Mouse (Mus musculus) intestine, postnatal 0 days (tissue): ENCODE data around the gene Ikzf1. TPM values are rescaled to one million over a fixed set of nuclear protein-coding genes. Genes with fewer than 3 reads are reported as not detected.

Experiments used
- ATAC-seq: fragments of 200-750 bp; cut with Nextera tagmentation; 2 replicates; pipeline ENCODE4 v1.8.0; 2017; ENCODE audit warnings: mild to moderate bottlenecking, moderate TSS enrichment, moderate library complexity
- H3K27ac ChIP-seq: fragments of 300-500 bp; sonication (generic); 2 replicates; pipeline ENCODE4 v1.5.1; 2014; ENCODE audit warnings: mild to moderate bottlenecking, low read depth, low read length, moderate library complexity
- H3K27me3 ChIP-seq: fragments of 300-500 bp; sonication (generic); replicated peaks from 2 replicates; pipeline ENCODE4 v1.6.1; 2014; ENCODE audit warnings: low read length, mixed read lengths; ENCODE audit not compliant: control insufficient read depth, insufficient read depth
- H3K36me3 ChIP-seq: fragments of 300-500 bp; sonication (generic); 2 replicates; pipeline ENCODE4 v1.6.1; 2014; ENCODE audit warnings: mild to moderate bottlenecking, moderate library complexity; ENCODE audit not compliant: control insufficient read depth, insufficient read depth
- H3K4me1 ChIP-seq: fragments of 300-500 bp; sonication (generic); replicated peaks from 2 replicates; pipeline ENCODE4 v1.6.1; 2014; ENCODE audit warnings: antibody characterized with exemption, low read length, mixed read lengths; ENCODE audit not compliant: control insufficient read depth, insufficient read depth
- H3K4me2 ChIP-seq: fragments of 300-500 bp; sonication (generic); replicated peaks from 2 replicates; pipeline ENCODE4 v1.6.1; 2014; ENCODE audit warnings: low read depth, mild to moderate bottlenecking, moderate library complexity
- H3K4me3 ChIP-seq: fragments of 300-500 bp; sonication (generic); 2 replicates; pipeline ENCODE4 v1.5.1; 2014; ENCODE audit warnings: low read depth, low read length
- H3K9ac ChIP-seq: fragments of 300-500 bp; sonication (generic); 2 replicates; pipeline ENCODE4 v1.6.1; 2014; ENCODE audit warnings: mild to moderate bottlenecking, low read depth, low read length
- H3K9me3 ChIP-seq: fragments of 300-500 bp; sonication (generic); 2 replicates; pipeline ENCODE4 v1.6.1; 2016; ENCODE audit warnings: mixed run types; ENCODE audit not compliant: control insufficient read depth
- CTCF ChIP-seq: sonication (generic); IDR thresholded peaks from 2 replicates; pipeline ENCODE4 v1.5.1; 2016; ENCODE audit warnings: low read depth, mild to moderate bottlenecking, control low read depth, antibody characterized with exemption, moderate library complexity
- WGBS: fragments of 180-500 bp; shearing (Covaris S2); extraction: QIAGEN DNeasy Blood & Tissue Kit; methylation state at CpG from one replicate; pipeline ENCODE4 v1.1.7; 2014; 5-methylcytosine and 5-hydroxymethylcytosine counted together
- polyA plus RNA-seq: library from polyadenylated mRNA; unstranded; fragments of >200 nt; fragmentation: Nextera tagmentation; extraction: Ambion mirVana; gene quantifications from 2 replicates; pipeline ENCODE4 v1.2.1, GENCODE M21; 2015

Ikzf1 gene
- polyA plus RNA-seq, 1 experiment from 2014 or later: 0.85 TPM

DNA sequence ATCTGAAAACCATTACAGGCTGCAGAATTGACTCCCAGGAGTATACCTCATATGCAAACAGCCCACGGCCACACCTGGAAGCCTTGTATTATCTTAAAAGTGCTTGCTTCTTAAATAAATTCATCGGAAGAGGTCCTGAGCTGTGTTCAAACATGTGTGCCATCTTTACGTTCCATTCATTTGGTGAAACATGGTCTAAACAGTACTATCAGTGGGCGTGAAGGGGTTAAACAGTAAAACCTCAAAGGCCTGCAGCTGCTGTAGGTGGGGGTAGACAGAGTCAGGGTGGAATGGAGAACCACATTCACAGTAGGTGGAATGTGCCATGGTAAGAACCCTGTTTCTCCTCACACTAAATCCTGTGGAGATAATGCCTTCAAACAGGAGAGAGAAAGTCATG is 24.2 kb upstream of the Ikzf1 start:
- H3K27me3 ChIP-seq: no peaks in the 10 kb centered on the region
- WGBS: 80% methylated on average over 4 of the region's 4 CpGs
- ATAC-seq: no peak

DNA sequence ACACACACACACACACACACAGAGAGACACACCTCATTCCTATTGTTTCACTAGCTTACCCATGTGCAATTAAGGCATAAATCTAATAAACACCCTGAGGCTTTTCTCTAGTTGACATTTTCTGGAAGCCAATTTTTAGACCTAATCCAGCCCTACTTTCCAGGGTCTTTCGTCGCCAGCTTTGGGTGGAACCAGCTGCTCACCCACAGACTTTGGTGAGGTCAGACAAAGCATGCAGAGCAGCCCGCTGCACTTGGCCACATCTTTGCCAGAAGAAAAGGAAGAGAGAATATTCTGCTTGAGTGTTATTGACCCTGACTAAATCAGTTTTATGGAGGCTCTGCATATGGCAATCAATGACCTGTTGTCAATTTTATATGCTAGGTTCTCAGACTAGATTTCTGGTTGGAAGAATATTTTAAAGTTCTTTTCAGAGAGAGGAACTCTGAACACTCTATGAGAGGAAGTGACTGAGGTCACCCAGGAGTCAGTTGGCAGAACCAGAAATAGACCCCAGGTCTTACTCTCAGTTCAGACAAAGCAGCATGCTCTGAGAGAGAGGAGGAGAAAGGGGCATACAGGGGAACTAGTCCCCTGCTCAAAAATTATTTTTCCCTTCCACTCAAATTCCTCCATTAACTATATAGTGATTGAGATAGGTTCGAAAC is 17.4 kb upstream of the Ikzf1 start:
- Histone ChIP-seq H3K9ac (no peak overlapping the region), H3K4me1 (no peaks in the 10 kb centered on the region), H3K4me2 (no peak overlapping the region), H3K27me3 (no peaks in the 10 kb centered on the region), H3K4me3 (no peak overlapping the region), H3K9me3 (no peaks in the 10 kb centered on the region), H3K36me3 (no peaks in the 10 kb centered on the region), H3K27ac (no peak overlapping the region)
- no peak for ATAC-seq
- no peak for TF ChIP-seq CTCF
- WGBS: 85% methylated on average over 4 of the region's 4 CpGs

More for the DNA sequence above, 24.2 kb upstream of the Ikzf1 start:
- H3K9ac ChIP-seq: no peak overlapping the region
- H3K4me1 ChIP-seq: no peaks in the 10 kb centered on the region
- H3K27ac ChIP-seq: no peak overlapping the region
- H3K4me2 ChIP-seq: no peak overlapping the region
- no peaks in the 10 kb centered on the region for H3K36me3 ChIP-seq
- TF ChIP-seq CTCF: no peak
- H3K4me3 ChIP-seq: no peak overlapping the region
- no peaks in the 10 kb centered on the region for H3K9me3 ChIP-seq

DNA sequence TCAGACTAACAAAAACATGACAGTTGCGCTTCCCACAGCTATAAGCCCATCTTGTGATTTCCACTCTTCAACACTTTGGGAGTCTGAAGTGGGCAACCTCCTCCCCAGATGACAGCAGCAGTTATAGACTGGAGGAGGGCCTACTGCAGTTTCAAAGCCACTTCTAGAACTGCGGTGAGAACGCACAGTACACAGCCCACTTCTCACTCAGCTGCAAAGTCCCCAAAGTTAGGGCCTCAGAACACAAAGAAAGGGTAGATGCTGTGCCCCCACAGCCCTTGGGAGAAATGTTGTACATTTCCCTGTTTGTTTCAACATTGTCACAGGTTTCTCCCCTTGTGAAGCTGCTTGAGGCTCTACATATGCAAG is 16.9 kb upstream of the Ikzf1 start:
- no peaks in the 10 kb centered on the region for H3K4me1 ChIP-seq
- no peaks in the 10 kb centered on the region for H3K27me3 ChIP-seq
- 93% methylated on average over 3 of the region's 3 CpGs for WGBS
- no peak for ATAC-seq
- TF ChIP-seq CTCF: no peak
- H3K4me2 ChIP-seq: no peak overlapping the region
- no peak overlapping the region for H3K27ac ChIP-seq
- H3K36me3 ChIP-seq: no peaks in the 10 kb centered on the region
- no peaks in the 10 kb centered on the region for H3K9me3 ChIP-seq
- no peak overlapping the region for H3K4me3 ChIP-seq
- H3K9ac ChIP-seq: no peak overlapping the region

DNA sequence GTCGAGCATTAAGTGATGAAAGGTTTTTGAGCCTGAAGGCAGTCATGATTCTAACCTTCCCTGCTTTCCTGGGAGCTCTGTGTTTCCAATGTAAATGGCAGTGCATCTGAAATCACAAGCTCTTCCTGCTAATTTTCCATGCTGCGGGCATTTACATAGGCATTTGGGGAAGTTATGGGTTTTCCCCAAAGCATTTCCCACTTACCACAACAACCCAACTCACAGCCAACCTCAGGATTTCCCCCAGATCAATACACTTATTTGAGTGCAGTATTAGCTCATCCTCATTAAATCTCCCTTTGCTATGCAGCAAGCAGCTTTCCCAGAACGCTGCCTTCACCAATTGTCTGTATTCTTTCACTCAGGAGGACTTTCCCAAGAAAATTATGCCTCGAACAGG is 11.8 kb upstream of the Ikzf1 start:
- no peak for TF ChIP-seq CTCF
- Histone ChIP-seq H3K36me3 (no peaks in the 10 kb centered on the region), H3K4me1 (no peaks in the 10 kb centered on the region), H3K9me3 (no peaks in the 10 kb centered on the region), H3K27ac (no peak overlapping the region), H3K4me2 (no peak overlapping the region), H3K27me3 (no peaks in the 10 kb centered on the region), H3K9ac (no peak overlapping the region), H3K4me3 (no peak overlapping the region)
- WGBS: 68% methylated on average over 4 of the region's 4 CpGs
- no peak for ATAC-seq

DNA sequence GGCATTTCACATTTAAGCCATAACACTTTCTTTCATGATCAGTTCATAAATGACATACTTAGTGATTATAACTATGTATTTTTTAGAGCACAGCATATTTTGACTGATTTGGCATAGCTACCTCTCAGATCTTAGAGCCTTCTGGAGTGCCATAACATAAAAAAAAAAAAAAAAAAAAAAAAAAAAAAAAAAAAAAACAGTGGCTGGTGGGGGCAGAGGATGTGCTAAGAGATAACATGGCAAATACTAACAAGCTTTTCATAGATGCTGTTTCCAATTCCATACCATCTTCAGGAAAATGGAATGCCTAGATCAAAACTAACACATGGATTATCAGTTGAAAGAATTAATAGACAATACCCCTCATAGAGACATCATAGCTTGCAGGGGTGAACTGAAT is 9.7 kb upstream of the Ikzf1 start:
- no peak for TF ChIP-seq CTCF
- no peak for ATAC-seq
- Histone ChIP-seq H3K27ac (no peak overlapping the region), H3K9me3 (no peaks in the 10 kb centered on the region), H3K27me3 (no peaks in the 10 kb centered on the region), H3K4me1 (no peaks in the 10 kb centered on the region), H3K9ac (no peak overlapping the region), H3K36me3 (no peaks in the 10 kb centered on the region), H3K4me2 (no peak overlapping the region), H3K4me3 (no peak overlapping the region)

DNA sequence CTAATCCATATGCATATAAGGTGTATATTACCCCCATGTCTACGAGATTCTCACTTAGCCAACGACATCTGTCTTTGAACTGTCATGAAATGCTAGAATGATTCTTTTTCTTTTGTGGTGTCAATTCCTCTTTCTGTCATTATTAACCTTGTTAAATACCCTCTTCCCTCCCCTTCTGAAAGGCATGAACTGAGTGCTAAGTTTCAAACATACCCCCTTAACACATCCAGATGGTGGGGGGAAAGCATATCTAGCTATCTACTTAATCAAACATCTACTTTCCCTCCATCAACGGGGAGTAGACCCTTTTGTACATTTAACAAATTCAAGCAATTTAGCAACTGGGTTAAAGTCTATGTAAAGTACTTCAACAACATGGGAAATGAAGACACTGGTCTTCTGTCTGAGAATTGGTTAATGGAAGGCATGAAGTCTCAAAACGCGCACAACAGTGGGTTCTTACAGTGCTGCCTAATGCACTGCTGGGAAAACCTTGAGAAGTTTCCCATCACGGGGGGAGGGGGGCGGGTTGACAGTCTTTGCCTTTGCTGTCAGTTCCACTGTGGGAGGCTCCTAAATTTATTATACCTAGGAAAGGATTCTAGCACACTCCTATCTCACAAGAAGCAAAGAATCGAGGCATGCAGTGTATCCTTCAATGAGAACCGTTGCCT is 8.6 kb upstream of the Ikzf1 start:
- ATAC-seq: no peak
- no peak overlapping the region for H3K27ac ChIP-seq
- H3K4me3 ChIP-seq: no peak overlapping the region
- 82% methylated on average over 9 of the region's 9 CpGs for WGBS
- H3K27me3 ChIP-seq: no peaks in the 10 kb centered on the region
- H3K4me1 ChIP-seq: no peaks in the 10 kb centered on the region
- H3K9ac ChIP-seq: no peak overlapping the region
- no peaks in the 10 kb centered on the region for H3K36me3 ChIP-seq
- H3K4me2 ChIP-seq: no peak overlapping the region
- no peaks in the 10 kb centered on the region for H3K9me3 ChIP-seq
- TF ChIP-seq CTCF: no peak
